Mouse (Mus musculus): ENCODE data around the gene Dnah8.

Dnah8 gene

GRCm38 (mm10) chr17:30756771-30757170 lies 132.6 kb downstream of the Dnah8 start:
- no peak for DNase-seq

GRCm38 (mm10) chr17:30760307-30760706 lies 136.2 kb downstream of the Dnah8 start:
- DNase-seq, result no peak

GRCm38 (mm10) chr17:30764276-30764675 lies 140.1 kb downstream of the Dnah8 start:
- DNase-seq, result no peak

GRCm38 (mm10) chr17:30774416-30774815 lies 150.3 kb downstream of the Dnah8 start:
- no peak for DNase-seq

- DNase-seq, result no peak
Observed at GRCm38 (mm10) chr17:30775096-30775495, 150.9 kb downstream of the Dnah8 start.

- DNase-seq, result no peak
Observed at GRCm38 (mm10) chr17:30781046-30781445, 156.9 kb downstream of the Dnah8 start.

GRCm38 (mm10) chr17:30782286-30782685 lies 158.1 kb downstream of the Dnah8 start:
- DNase-seq, result no peak

- no peak for DNase-seq
Observed at GRCm38 (mm10) chr17:30788361-30788760, 164.2 kb downstream of the Dnah8 start.

- DNase-seq, result no peak
Observed at GRCm38 (mm10) chr17:30790816-30791215, 166.7 kb downstream of the Dnah8 start.

GRCm38 (mm10) chr17:30792396-30792795 lies 168.2 kb downstream of the Dnah8 start:
- DNase-seq, result no peak

GRCm38 (mm10) chr17:30796616-30797015 lies 172.5 kb downstream of the Dnah8 start:
- DNase-seq, result no peak

GRCm38 (mm10) chr17:30800261-30800985 lies 176.3 kb downstream of the Dnah8 start:
- DNase-seq, result no peak

GRCm38 (mm10) chr17:30803668-30804067 lies 179.5 kb downstream of the Dnah8 start:
- DNase-seq, result peak; percentile 16

- DNase-seq, result no peak
Observed at GRCm38 (mm10) chr17:30804955-30805354, 180.8 kb downstream of the Dnah8 start.

- no peak for DNase-seq
Observed at GRCm38 (mm10) chr17:30805511-30806059, 181.4 kb downstream of the Dnah8 start.

- no peak for DNase-seq
Observed at GRCm38 (mm10) chr17:30808866-30809660, 184.9 kb downstream of the Dnah8 start.

- DNase-seq, result no peak
Observed at GRCm38 (mm10) chr17:30809926-30810660, 185.9 kb downstream of the Dnah8 start.

GRCm38 (mm10) chr17:30818543-30818942 lies 194.4 kb downstream of the Dnah8 start:
- DNase-seq, result peak; percentile 18

- peak; percentile 24 for DNase-seq
Observed at GRCm38 (mm10) chr17:30819134-30819533, 195.0 kb downstream of the Dnah8 start.

- DNase-seq, result no peak
Observed at GRCm38 (mm10) chr17:30821115-30821514, 197.0 kb downstream of the Dnah8 start.

- no peak for DNase-seq
Observed at GRCm38 (mm10) chr17:30824473-30824872, 200.3 kb downstream of the Dnah8 start.

GRCm38 (mm10) chr17:30825731-30826304 lies 201.7 kb downstream of the Dnah8 start:
- no peak for DNase-seq

GRCm38 (mm10) chr17:30831170-30831569 lies 207.0 kb downstream of the Dnah8 start:
- no peak for DNase-seq

All from thymus, postnatal 14 days (tissue).